Mouse (Mus musculus): ENCODE measurements around the gene Urah.

Urah gene

DNA sequence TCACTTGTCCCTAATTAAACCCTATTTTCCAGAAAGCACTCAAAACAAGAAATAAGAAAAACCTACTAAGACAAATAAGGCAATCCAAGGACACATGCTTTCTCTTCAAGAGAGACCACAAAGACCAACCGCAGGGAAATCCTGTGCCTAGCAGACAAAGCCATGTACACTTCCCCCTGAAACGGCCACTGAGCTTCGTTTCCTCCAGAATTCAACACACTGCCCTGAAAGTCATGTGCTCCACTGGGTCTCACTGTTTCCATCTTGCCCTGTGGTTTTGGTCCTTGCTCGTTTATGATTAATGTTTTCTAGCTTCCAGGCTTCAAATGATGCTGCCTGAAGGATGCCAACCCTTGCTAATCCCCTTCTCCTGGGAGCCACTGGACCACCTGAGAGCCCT is 39.4 kb downstream of the Urah start:
- no peak for DNase-seq (ENCODE audit: low spot score in 2 of 2)

DNA sequence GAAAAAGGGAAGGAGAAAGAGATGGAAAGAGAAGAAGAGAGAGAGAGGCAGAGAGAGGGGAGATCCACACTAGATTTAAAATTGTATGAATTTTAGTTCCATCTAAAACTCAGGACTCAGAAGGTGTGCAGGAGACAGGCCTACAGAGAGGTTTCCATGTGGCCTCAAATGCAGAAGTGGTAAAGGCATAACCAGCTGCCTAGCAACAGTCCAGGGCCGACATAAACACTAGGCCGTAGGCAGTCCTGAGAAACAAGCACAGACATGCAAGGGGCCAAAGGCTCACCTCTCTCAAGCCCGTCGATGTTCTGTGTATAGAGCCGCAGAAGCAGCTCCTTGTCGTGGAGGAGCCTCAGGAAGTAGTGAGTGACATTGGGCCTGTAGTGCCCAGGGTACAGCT is 42.5 kb downstream of the Urah start:
- DNase-seq (ENCODE audit: low spot score in 2 of 2), result no peak

DNA sequence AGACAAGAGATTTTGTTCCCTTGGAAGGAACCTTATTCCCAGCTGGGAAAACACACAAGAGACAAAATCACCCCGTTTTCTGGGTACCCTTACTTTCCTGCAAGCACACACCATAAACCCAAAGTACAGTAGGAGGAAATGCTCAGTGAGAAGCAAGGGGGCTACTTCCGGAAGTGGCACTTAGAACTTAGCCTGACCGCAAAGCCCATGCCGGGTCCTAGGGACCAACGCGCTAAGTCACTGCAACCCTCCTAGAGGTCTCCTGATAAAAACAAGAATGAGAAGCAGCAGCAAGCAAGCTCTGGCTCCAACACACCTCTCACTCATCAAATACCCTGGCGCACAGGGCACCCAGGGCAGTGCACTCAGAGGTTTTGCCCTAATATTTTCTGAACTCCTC is 44.5 kb downstream of the Urah start:
- no peak for DNase-seq (ENCODE audit: low spot score in 2 of 2)

DNA sequence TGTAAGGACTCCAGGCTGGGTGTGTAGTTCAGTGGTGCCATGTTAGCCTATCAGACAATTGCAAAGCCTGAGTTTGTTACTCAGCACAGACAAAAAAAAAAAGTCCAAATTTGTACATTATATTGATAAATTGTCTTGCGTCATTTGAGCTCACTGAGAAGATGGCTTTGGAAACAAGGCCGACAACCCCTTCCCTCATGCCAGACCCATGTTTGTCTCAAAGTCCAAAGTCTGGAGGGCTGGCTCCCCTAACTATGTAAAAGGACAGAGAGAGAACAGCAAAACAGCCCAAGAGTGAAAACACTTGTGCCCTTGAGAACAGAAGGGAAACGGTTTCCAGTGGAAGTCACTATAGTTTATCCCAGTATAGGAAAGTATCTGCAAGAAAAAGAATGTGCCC is 45.6 kb downstream of the Urah start:
- DNase-seq (ENCODE audit: low spot score in 2 of 2), result no peak

DNA sequence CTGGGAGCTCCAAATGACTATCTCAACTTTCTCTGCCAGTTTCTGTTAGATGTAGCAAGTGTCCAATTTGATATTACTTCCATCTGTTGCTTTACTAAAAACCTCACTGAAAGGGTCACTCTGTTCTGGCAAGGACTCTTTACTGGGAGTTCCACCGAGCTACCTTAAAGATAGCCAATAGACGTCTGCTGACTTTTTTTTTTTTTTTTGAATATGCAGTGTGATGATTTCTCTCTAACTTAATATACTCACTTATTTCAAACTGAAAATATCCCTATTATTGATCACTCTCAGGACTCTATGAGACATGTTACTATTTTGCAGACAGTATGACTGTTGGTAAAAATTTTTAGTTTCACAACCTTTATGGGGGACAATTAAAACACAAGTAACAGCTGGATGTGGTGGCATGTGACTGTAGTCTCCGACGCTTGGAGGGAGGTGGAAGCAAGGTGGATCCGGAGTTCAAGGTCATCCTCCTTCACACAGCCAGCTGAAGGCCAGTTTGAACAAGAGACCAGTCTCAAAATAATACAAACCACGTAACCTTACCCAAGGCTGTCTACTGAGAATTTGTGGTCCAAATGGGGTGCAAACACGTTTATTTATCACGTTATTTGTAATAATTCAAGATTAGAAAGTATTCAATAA is 46.2 kb downstream of the Urah start:
- no peak for DNase-seq (ENCODE audit: low spot score in 2 of 2)

DNA sequence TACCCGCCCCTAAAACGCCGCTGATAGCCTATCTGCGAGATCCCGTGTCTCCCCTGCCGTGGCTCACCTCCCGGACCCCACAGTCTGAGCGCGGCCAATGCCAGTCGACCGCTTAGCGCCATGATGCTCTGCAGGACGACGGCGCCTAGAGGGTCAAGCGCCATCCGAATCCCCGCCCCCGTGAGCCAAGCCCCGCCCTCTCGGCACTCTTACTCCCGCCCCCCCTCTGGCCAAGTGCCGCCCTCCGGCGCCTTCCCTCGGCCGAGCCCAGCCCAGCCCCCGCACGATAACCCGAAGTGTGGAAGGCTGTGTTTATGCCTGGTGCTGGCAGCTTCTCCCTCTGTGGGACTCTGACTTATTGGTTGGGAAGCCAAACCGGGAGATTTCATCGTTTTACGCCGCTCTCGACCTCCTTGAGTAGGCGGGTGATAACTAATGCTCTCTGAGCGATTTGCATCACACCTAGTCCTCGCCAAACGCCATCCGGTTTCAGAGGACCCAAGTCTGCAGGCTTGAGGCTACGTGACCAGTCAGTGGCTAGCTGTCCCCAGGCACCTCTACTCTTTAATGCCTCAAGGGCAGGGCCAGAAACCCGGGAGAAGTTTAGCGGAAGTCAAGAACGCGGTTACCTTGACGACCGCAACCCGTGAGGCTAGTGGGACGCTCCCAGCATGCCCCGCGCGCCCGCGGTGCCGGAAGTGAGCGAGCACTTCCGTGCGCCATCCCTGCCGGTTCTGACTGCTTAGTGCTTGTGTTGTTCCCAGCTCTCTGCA is 47.1 kb downstream of the Urah start, which contains the start of the genes Psmd13 and Sirt3:
Gene Psmd13, plus strand, starts transcription at position 273 of the 773 bp plus-strand sequence.
Gene Sirt3, minus strand, starts transcription at position 614 of the 773 bp plus-strand sequence.
- DNase-seq (ENCODE audit: low spot score in 2 of 2), result peak; percentile 95 to 97

DNA sequence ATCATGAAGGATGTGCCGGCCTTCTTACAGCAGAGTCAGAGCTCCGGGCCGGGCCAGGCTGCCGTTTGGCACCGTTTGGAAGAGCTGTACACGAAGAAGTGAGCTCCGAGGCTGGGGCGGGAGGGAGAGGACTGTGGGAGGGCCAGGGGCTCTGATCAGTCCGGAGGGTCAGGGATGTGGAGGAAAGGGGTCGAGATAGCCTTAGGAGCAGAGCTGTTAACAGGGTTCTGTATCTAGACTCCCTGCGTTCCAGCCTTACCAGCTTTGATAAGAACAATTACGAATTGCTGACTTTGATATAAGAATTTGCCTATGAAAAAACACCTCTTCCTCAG is 47.6 kb downstream of the Urah start:
- DNase-seq (ENCODE audit: low spot score in 2 of 2), result no peak

Measured in right cerebral cortex, adult 2 months (tissue).